Mouse (Mus musculus): ENCODE data around the gene Tnpo2. TPM values are rescaled to one million over a fixed set of nuclear protein-coding genes. Genes with fewer than 3 reads are reported as not detected.

Gene Tnpo2
- polyA plus RNA-seq, 1 experiment from 2014 or later, result 19.0 TPM

DNA sequence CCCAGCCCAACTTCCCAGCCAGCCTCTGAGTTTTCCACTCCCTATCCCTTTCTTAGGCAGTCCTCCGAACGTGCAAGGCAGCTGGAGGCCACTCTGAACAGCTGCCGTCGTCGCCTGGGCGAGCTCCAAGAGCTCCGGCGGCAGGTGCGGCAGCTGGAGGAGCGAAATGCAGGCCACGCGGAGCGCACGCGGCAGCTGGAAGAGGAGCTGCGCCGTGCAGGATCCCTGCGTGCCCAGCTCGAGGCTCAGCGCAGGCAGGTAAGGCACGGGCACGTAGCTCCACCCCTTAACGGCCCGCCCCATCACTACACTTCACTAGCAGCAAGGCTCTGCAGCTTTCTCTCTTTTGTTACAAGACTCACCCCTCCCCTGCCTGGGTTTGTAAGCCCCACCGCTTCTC, 41.0 kb upstream of the Tnpo2 start:
- Histone ChIP-seq H3K27ac (ENCODE audit: low read length) (no peak overlapping the region), H3K9ac (replicated peaks; ENCODE audit: low read depth, low read length) (no peak overlapping the region), H3K9me3 (ENCODE audit: control insufficient read depth, low read depth, low read length) (no peaks in the 10 kb centered on the region), H3K27me3 (ENCODE audit: control insufficient read depth, insufficient read depth, low read length) (no peaks in the 10 kb centered on the region), H3K36me3 (ENCODE audit: control insufficient read depth, insufficient read depth, low read length) (no peaks in the 10 kb centered on the region), H3K4me2 (replicated peaks; ENCODE audit: low read depth, low read length) (no peak overlapping the region), H3K4me1 (ENCODE audit: control insufficient read depth, insufficient read depth, low read length) (peaks cover 11% of the 10 kb centered on the region), H3K4me3 (ENCODE audit: low read depth, low read length) (no peak overlapping the region)
- 29% methylated on average over 25 of the region's 25 CpGs for WGBS
- ATAC-seq (ENCODE audit: insufficient number of reproducible peaks, insufficient read depth, low FRiP score, low read depth), result no peak

DNA sequence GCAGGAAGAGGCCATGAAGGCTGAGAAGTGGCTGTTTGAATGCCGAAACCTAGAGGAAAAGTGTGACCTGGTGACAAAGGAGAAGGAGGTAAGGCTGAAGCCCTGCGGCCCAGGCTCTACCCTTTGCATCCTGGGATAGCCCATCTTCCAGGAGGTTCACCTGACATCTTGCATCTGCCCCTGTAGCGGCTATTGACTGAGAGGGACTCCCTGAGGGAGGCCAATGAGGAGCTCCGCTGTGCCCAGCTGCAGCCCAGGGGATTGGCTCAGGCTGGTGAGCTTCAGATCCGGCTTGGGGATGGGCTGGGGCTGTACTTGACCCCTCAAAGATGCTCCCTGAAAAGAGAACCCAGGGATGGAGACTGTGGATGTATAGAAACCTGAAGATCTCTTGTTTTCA, 39.7 kb upstream of the Tnpo2 start:
- H3K9me3 ChIP-seq (ENCODE audit: control insufficient read depth, low read depth, low read length), result no peaks in the 10 kb centered on the region
- H3K9ac ChIP-seq (replicated peaks; ENCODE audit: low read depth, low read length), result no peak overlapping the region
- H3K27me3 ChIP-seq (ENCODE audit: control insufficient read depth, insufficient read depth, low read length), result no peaks in the 10 kb centered on the region
- WGBS, result 79% methylated on average over 5 of the region's 5 CpGs
- no peak overlapping the region for H3K27ac ChIP-seq (ENCODE audit: low read length)
- H3K4me3 ChIP-seq (ENCODE audit: low read depth, low read length), result no peak overlapping the region
- no peak overlapping the region for H3K4me2 ChIP-seq (replicated peaks; ENCODE audit: low read depth, low read length)
- no peaks in the 10 kb centered on the region for H3K36me3 ChIP-seq (ENCODE audit: control insufficient read depth, insufficient read depth, low read length)
- no peak for ATAC-seq (ENCODE audit: insufficient number of reproducible peaks, insufficient read depth, low FRiP score, low read depth)
- H3K4me1 ChIP-seq (ENCODE audit: control insufficient read depth, insufficient read depth, low read length), result peaks cover 6% of the 10 kb centered on the region

GRCm38 (mm10) chr8:84997649-84998295, 38.9 kb upstream of the Tnpo2 start:
- H3K4me3 ChIP-seq (ENCODE audit: low read depth, low read length), result no peak overlapping the region
- H3K36me3 ChIP-seq (ENCODE audit: control insufficient read depth, insufficient read depth, low read length), result no peaks in the 10 kb centered on the region
- no peaks in the 10 kb centered on the region for H3K27me3 ChIP-seq (ENCODE audit: control insufficient read depth, insufficient read depth, low read length)
- peak overlapping the region; percentile 12; the same call in 1 of the 2 replicates for H3K4me2 ChIP-seq (replicated peaks; ENCODE audit: low read depth, low read length)
- 9% methylated on average over 19 of the region's 19 CpGs for WGBS
- ATAC-seq (ENCODE audit: insufficient number of reproducible peaks, insufficient read depth, low FRiP score, low read depth), result peak; percentile 79
- no peaks in the 10 kb centered on the region for H3K9me3 ChIP-seq (ENCODE audit: control insufficient read depth, low read depth, low read length)
- peaks cover 5% of the 10 kb centered on the region for H3K4me1 ChIP-seq (ENCODE audit: control insufficient read depth, insufficient read depth, low read length)
- H3K27ac ChIP-seq (ENCODE audit: low read length), result no peak overlapping the region
- H3K9ac ChIP-seq (replicated peaks; ENCODE audit: low read depth, low read length), result 0 out of 2 replicates have a peak overlapping the region, but pooled peaks have one; percentile 21

DNA sequence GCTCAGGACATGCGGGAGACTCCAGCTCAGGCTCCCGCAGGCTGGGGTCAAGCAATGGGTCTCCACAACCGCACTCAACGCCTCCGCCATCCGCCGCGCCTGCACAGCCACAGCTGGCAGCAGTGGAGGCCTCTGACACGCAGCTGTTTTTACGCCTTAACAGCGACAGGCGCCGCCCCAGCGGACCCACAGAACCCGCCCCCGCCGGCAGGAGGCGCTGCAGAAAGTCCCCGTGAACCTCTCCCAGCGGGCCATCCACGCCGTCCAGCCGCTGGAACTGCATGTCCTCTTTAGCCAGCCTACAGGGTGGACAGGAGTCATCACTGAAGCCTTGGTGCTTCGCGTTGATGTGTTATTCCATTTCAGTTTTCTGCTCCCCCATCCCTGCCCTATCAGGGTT, 29.0 kb upstream of the Tnpo2 start:
- Histone ChIP-seq H3K9me3 (ENCODE audit: control insufficient read depth, low read depth, low read length) (no peaks in the 10 kb centered on the region), H3K4me1 (ENCODE audit: control insufficient read depth, insufficient read depth, low read length) (no peaks in the 10 kb centered on the region), H3K9ac (replicated peaks; ENCODE audit: low read depth, low read length) (no peak overlapping the region), H3K4me2 (replicated peaks; ENCODE audit: low read depth, low read length) (no peak overlapping the region), H3K27me3 (ENCODE audit: control insufficient read depth, insufficient read depth, low read length) (peaks cover 18% of the 10 kb centered on the region), H3K36me3 (ENCODE audit: control insufficient read depth, insufficient read depth, low read length) (no peaks in the 10 kb centered on the region), H3K4me3 (ENCODE audit: low read depth, low read length) (no peak overlapping the region), H3K27ac (ENCODE audit: low read length) (no peak overlapping the region)
- 19% methylated on average over 25 of the region's 25 CpGs for WGBS
- no peak for ATAC-seq (ENCODE audit: insufficient number of reproducible peaks, insufficient read depth, low FRiP score, low read depth)

- H3K36me3 ChIP-seq (ENCODE audit: control insufficient read depth, insufficient read depth, low read length), result no peaks in the 10 kb centered on the region
- H3K27me3 ChIP-seq (ENCODE audit: control insufficient read depth, insufficient read depth, low read length), result peaks cover 22% of the 10 kb centered on the region
- ATAC-seq (ENCODE audit: insufficient number of reproducible peaks, insufficient read depth, low FRiP score, low read depth), result no peak
- peaks cover 4% of the 10 kb centered on the region; the same call in 1 of the 2 replicates for H3K4me1 ChIP-seq (ENCODE audit: control insufficient read depth, insufficient read depth, low read length)
- H3K9ac ChIP-seq (replicated peaks; ENCODE audit: low read depth, low read length), result no peak overlapping the region
- no peak overlapping the region for H3K27ac ChIP-seq (ENCODE audit: low read length)
- WGBS, result 12% methylated on average over 28 of the region's 28 CpGs
- no peaks in the 10 kb centered on the region for H3K9me3 ChIP-seq (ENCODE audit: control insufficient read depth, low read depth, low read length)
- H3K4me3 ChIP-seq (ENCODE audit: low read depth, low read length), result no peak overlapping the region
- H3K4me2 ChIP-seq (replicated peaks; ENCODE audit: low read depth, low read length), result no peak overlapping the region
These were observed 25.5 kb upstream of the Tnpo2 start for GRCm38 (mm10) chr8:85011242-85011641.

DNA sequence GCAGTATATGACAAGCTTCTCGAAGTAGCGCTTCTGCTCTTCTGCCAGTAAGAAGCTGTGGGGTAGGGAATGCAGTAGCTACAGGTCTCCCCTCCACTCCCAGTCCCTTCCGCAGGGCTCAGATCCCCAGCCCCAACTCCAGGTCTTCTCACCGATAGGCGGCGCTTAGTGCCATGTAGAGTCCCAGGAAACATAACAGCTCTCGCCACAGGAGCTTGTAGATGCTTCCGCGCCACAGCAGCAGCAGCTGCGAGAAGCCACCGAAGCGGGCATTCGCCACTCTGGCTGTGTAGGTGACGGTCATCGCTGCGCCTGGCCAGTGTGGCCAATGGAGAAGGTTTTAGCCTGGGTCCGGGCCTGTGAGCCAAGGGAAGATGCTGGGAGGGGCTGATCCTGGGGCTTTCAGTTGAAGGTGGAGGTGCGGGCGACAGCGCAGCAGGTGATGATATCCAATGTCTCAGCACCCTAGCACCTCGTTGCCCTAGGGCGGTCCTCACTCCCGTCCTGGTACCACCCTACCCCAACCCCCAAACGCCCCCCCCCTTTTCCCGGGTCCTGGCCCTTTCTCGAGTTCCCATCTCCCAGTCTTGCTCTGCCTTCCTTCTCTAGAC, 23.4 kb upstream of the Tnpo2 start:
- no peak overlapping the region for H3K27ac ChIP-seq (ENCODE audit: low read length)
- peak overlapping the region; percentile 47 for H3K4me2 ChIP-seq (replicated peaks; ENCODE audit: low read depth, low read length)
- peak; percentile 64 for ATAC-seq (ENCODE audit: insufficient number of reproducible peaks, insufficient read depth, low FRiP score, low read depth)
- H3K9ac ChIP-seq (replicated peaks; ENCODE audit: low read depth, low read length), result no peak overlapping the region; the same call in 1 of the 2 replicates
- H3K36me3 ChIP-seq (ENCODE audit: control insufficient read depth, insufficient read depth, low read length), result peaks cover 3% of the 10 kb centered on the region
- peaks cover 4% of the 10 kb centered on the region; the same call in 1 of the 2 replicates for H3K4me1 ChIP-seq (ENCODE audit: control insufficient read depth, insufficient read depth, low read length)
- peaks cover 20% of the 10 kb centered on the region for H3K27me3 ChIP-seq (ENCODE audit: control insufficient read depth, insufficient read depth, low read length)
- 5% methylated on average over 26 of the region's 26 CpGs for WGBS
- no peaks in the 10 kb centered on the region for H3K9me3 ChIP-seq (ENCODE audit: control insufficient read depth, low read depth, low read length)
- H3K4me3 ChIP-seq (ENCODE audit: low read depth, low read length), result peak overlapping the region; percentile 12; the same call in 1 of the 2 replicates

- H3K27ac ChIP-seq (ENCODE audit: low read length), result no peak within 1 kb of the TSS
- ATAC-seq (ENCODE audit: insufficient number of reproducible peaks, insufficient read depth, low FRiP score, low read depth), result no peak
- H3K36me3 ChIP-seq (ENCODE audit: control insufficient read depth, insufficient read depth, low read length), result peaks cover 14% of the 10 kb centered on the region
- WGBS, result 46% methylated on average over 2 of the region's 2 CpGs
- H3K27me3 ChIP-seq (ENCODE audit: control insufficient read depth, insufficient read depth, low read length), result peaks cover 15% of the 10 kb centered on the region
- H3K9ac ChIP-seq (replicated peaks; ENCODE audit: low read depth, low read length), result no peak within 1 kb of the TSS; the same call in 1 of the 2 replicates
- no peaks in the 10 kb centered on the region for H3K9me3 ChIP-seq (ENCODE audit: control insufficient read depth, low read depth, low read length)
- peak within 1 kb of the TSS; percentile 12; the same call in 1 of the 2 replicates for H3K4me3 ChIP-seq (ENCODE audit: low read depth, low read length)
- H3K4me2 ChIP-seq (replicated peaks; ENCODE audit: low read depth, low read length), result peak within 1 kb of the TSS; percentile 47
- peaks cover 4% of the 10 kb centered on the region; the same call in 1 of the 2 replicates for H3K4me1 ChIP-seq (ENCODE audit: control insufficient read depth, insufficient read depth, low read length)
These were observed 22.3 kb upstream of the Tnpo2 start, which contains the start of gene Best2 for GRCm38 (mm10) chr8:85014431-85014830. Best2 (minus strand) TSS chr8:85014531.

DNA sequence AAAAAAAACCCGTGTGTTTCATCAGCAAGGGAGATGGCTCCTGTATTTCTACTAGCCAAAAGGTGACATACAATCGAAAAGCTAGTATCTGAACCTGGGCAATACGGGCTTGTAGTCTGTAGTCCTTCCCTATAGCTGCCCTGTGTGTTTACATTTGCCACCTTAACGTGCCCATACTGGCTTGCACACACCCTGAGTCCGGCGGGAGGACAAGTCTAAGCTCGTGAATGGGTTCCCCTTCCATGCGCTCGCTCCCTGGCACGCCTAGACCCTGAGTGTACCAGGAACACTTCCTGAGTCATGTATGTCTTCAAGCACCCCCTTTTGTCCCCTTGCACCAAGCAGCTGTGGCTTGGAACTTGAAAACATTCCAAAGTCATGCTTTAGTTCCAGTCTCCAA, 20.0 kb upstream of the Tnpo2 start:
- H3K9me3 ChIP-seq (ENCODE audit: control insufficient read depth, low read depth, low read length), result no peaks in the 10 kb centered on the region
- H3K4me2 ChIP-seq (replicated peaks; ENCODE audit: low read depth, low read length), result no peak overlapping the region
- no peak overlapping the region for H3K9ac ChIP-seq (replicated peaks; ENCODE audit: low read depth, low read length)
- no peak for ATAC-seq (ENCODE audit: insufficient number of reproducible peaks, insufficient read depth, low FRiP score, low read depth)
- peaks cover 31% of the 10 kb centered on the region for H3K36me3 ChIP-seq (ENCODE audit: control insufficient read depth, insufficient read depth, low read length)
- peaks cover 4% of the 10 kb centered on the region; the same call in 1 of the 2 replicates for H3K4me1 ChIP-seq (ENCODE audit: control insufficient read depth, insufficient read depth, low read length)
- 55% methylated on average over 10 of the region's 10 CpGs for whole genome bisulfite sequencing
- H3K4me3 ChIP-seq (ENCODE audit: low read depth, low read length), result no peak overlapping the region
- H3K27me3 ChIP-seq (ENCODE audit: control insufficient read depth, insufficient read depth, low read length), result 0 out of 2 replicates have a peak, but pooled peaks cover 4% of the 10 kb centered on the region
- 0 out of 2 replicates have a peak overlapping the region, but pooled peaks have one; percentile 33 for H3K27ac ChIP-seq (ENCODE audit: low read length)
